Mouse (Mus musculus): ENCODE data around the gene Bpifb3.

Bpifb3 gene

DNA sequence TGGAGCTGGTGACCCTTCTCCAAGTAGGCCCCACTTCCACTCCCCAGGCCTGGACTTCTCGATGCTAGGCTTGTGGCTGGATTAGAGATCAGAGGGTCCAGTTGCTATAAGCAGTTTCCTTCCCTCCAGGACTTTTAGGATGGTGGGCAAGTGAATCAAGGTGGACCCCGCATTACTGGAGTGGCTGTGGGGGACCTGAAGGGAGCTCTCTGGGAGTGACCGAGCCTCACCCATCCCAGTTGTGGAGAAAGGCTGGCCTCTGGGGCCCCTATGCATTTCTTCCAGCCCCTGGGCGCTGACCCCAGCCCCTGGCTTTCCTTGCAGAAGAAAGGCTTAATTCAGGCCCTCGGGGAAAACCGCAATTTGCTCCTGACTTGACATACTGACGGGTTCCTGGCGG lies at the start of gene Bpifb3:
TSS of gene Bpifb3 (plus strand) at position 301 of the 400 bp plus-strand sequence.
- ChIA-PET CTCF (no interaction called here), POLR2A (no interaction called here)

DNA sequence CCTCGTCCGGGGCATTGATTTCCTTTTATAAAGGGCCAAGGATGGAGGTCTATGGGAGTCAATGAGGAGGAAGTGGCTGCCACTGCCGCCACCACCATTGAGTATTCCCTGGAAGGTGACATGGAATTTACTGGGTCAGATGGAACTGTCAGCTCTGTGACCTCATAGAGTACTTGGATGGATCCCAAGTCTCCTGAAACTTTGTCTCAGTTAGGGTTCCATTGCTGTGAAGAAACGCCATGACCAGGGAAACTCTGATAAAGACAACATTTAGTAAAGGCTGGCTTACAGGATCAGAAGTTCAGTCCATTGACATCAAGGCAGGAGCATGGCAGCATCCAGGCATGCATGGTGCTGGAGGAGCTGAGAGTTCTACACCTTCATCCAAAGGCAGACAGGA lies 47.0 kb upstream of the Bpifb3 start, which contains the start of gene Sun5:
TSS of gene Sun5 (minus strand) at position 101 of the 400 bp plus-strand sequence.
- ChIA-PET POLR2A (interaction anchor here in 1 of 4 experiments (0.6 kb wide), 1 partner anchor 219 kb away, joined by 3 read pairs; no protein-coding TSS in a partner anchor), CTCF (no interaction called here)

DNA sequence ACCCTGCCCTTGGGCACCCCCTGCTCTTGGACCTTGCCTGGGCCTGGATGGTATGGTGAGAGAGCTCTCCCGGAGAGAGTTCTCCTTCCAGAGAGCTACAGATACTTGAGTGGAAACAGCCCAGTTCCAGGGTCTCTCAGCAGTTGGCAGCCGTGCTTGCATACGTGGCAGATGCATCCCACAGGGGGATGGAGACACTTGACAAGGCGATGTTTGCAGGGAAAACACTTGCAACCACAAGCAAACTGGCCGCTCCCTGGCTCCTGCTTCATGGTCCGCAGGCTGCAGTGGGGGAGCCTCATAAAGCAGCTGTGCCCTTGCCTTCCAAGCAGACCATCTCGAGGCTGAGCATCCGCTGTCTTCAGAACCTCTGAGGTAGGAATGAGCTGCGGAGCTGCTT lies 43.3 kb upstream of the Bpifb3 start, which contains the start of gene Bpifb2:
TSS of gene Bpifb2 (plus strand) at position 301 of the 400 bp plus-strand sequence.
- ChIA-PET POLR2A (no interaction called here), CTCF (interaction anchor here in 1 of 4 experiments (0.7 kb wide), 1 partner anchor 1676 kb away, joined by 4 read pairs; no protein-coding TSS in a partner anchor)

DNA sequence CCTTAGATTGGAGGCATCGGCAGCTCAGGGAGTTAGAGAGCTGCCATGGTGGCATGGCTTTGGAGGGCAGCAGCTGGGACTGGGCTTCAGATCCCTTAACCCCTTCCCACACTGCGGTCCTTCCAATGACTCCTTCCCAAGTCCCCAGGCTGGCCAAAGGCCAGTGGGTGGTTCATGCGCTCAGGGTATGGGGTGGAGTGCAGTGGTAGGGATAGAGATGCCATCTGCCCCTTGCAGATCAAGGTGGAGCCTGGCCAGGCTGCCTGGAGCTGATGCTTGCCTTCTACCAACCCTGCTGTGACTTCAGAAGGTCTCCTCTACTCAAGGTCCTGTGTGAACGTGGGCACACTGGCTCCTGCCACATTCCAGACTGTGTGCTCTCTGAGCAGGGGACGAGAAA lies 18.9 kb upstream of the Bpifb3 start:
- ChIA-PET POLR2A (no interaction called here), CTCF (interaction anchor here in 1 of 4 experiments (2.1 kb wide), 1 partner anchor 54 kb away, joined by 5 read pairs; no protein-coding TSS in a partner anchor)

DNA sequence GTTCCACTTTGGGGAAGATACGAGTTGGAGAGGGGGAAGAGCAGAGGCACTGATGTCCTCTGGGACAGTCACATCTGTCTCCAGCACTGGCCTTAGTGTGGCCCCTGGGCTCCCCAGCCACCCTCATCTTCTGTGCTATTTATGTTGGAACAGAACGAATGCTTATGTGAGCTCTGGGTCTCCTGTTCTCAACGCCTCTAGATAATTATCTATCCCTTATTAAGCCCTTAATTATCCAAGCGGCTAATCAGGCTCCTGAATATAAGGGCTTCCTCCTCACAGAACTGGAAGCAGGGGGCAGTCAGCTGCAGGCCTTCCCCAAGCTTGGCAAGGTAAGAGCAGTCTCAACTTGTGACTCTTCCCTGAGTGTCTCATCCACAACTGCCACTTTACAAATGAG lies 17.9 kb upstream of the Bpifb3 start, which contains the start of gene Bpifb6:
TSS of gene Bpifb6 (plus strand) at position 301 of the 400 bp plus-strand sequence.
- ChIA-PET POLR2A (no interaction called here), CTCF (interaction anchor here in 1 of 4 experiments (2.1 kb wide), 1 partner anchor 53 kb away, joined by 5 read pairs; no protein-coding TSS in a partner anchor)

DNA sequence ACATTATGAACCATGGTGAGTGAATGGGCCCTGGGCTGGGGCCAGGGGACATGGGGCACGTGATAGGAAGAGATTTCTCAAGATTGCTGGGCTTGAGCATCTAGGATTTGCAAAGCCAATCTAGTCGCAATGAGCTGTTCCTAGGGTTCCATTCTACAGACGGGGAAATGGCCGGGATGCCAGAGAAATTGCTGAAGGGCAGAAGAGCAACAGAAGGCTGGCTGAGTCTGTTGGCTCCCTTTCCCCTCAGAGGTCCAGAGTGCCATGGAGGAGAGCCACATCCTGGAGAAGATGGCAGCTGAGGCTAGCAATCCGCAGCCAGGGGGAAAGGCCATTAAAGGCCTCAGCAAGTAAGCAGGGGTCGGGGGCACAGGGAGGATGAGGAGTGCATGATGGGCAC lies 15.3 kb upstream of the Bpifb3 start:
- ChIA-PET POLR2A (interaction anchor here in 1 of 4 experiments (1.5 kb wide), 1 partner anchor 17 kb away, joined by 3 read pairs; no protein-coding TSS in a partner anchor), CTCF (no interaction called here)

DNA sequence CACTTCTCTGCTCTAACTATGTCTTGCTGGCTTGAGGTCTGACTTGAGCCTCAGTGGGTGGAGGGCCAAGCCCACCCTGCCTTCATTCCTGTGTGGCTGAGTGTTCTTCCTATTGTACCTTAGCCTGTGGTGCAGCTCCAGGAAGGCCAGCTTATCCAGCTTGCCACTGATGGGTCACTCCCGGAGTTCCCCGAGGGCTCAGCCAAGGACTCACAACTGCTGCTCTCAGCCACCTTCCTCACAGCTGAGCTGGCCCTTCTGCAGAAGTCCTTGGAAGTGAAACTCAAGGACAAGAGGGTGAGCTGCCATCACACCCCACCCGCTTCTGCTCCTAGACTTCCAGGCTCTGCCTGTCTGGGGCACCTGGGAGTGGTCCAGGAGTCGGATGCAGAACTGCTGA lies 11.4 kb upstream of the Bpifb3 start:
- ChIA-PET CTCF (no interaction called here), POLR2A (no interaction called here)

DNA sequence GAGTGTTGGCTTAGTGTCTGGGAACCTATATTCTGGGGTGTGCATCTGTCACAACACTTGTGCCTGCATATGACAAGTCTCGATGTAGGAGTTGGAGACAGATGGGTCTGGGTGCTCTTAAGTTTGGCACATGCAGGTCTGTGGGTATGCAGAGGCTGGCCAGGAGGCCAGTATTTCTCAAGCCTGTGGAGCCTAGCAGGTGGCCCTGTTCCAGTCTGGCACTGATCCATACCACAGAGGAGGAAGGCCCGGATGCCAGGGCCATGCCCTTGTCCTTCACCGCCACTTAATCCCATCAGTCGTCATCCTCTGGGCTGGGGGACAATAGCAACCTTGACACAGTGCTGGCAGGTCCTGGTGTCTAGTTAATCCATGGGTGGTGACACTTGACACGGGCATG lies 3.9 kb upstream of the Bpifb3 start:
- ChIA-PET CTCF (no interaction called here), POLR2A (no interaction called here)

DNA sequence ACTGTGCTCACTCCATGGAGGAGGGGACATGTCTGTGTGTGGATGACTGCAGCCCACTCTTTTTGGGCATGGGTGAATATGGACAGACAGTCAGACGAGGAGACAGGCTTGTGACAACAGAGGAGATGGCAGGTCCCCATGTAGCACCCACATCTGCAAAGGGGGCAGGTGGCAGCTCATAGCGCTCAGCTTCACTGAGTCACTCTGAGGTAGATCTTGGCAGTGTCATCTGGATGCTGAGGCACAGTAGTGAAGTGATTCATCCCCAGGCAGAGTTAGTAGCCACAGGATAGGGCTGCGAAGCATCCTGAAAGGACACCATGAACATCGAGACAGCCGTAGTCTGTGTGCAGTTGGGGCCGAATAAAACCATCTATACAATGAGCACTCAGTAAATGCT lies 3.2 kb downstream of the Bpifb3 start:
- POLR2A ChIA-PET = no interaction called here
- CTCF ChIA-PET = interaction anchor here in 1 of 4 experiments (1.4 kb wide), 1 partner anchor 114 kb away, joined by 5 read pairs; no protein-coding TSS in a partner anchor

DNA sequence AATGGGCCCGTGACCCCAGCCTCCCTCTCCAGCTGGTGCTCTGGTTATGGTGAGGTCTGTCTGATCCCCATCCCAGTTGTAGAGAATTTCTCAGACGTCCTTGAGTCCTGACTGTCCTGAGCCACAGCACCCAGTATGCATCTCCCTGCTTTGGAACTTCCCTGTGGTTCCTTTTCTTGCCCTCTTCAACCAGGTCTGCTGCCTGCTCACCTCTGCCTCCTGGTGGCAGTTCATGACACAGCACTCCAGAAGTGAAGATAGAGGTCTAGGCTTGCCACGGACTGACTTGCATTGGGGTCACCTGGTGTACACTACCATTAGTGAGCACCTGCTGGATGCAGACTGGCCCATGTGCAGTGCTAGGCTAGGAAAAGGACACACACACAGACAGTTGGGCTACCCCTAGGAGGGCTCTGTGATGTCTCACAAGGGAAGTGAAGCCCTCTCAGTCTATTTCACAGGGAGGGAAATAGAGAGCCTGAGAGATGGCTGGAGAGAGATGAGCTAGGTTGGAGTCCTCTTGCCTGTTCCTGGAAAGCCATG lies 11.9 kb downstream of the Bpifb3 start:
- ChIA-PET POLR2A (interaction anchor here in 1 of 4 experiments (0.6 kb wide), 1 partner anchor 14 kb away, joined by 3 read pairs; no protein-coding TSS in a partner anchor), CTCF (interaction anchor here in 3 of 4 experiments (0.6 to 2.2 kb wide), 10 partner anchors 24 to 320 kb away, joined by 3 to 12 read pairs (median 6); no protein-coding TSS in a partner anchor)

DNA sequence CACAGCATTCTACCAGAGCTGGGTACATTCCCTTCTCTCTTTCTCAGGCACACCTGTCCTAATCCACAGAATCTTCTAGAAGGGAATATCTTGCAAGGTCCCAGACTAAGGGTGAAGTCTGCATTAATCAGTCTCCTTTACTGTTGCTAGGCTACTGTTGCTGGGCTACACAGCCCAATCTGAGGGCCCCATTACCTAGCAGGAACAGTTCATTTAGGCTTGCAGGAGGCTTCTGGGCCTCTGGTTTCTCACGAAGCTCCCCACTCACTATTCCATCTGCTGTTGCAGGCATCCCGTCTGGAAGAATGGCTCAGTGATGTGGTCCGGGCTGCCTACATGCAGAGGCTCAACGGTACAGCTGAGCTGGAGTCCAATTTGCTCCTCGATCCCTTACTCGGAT lies 13.1 kb downstream of the Bpifb3 start:
- ChIA-PET CTCF (interaction anchor here in 3 of 4 experiments (0.6 to 2.0 kb wide), 9 partner anchors 12 to 555 kb away, joined by 3 to 12 read pairs (median 6); no protein-coding TSS in a partner anchor), POLR2A (interaction anchor here in 2 of 4 experiments (0.6 to 0.9 kb wide), 2 partner anchors 23 to 193 kb away, joined by 3 read pairs; no protein-coding TSS in a partner anchor)

DNA sequence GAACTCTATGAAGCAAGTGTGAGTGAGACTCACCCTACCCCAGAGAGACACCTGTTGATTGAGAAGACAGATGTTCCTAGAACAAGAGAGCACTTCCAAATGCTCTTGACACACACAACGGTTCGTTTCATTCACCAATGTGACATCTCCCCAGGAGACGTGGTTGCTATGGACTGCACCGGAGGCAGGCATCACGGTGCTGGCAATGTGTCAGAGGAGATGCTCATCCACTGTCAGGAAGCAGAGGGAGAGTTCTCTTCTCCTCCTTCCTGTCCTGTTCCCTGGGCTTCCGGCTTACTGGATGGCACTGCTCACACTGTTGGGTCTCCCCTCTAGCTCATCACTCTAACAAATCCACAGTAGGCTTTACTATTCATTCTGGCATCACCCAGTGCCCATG lies 15.3 kb downstream of the Bpifb3 start:
- CTCF ChIA-PET = interaction anchor here in 2 of 4 experiments (0.9 to 1.3 kb wide), 3 partner anchors 11 to 434 kb away, joined by 3 to 4 read pairs (median 3); no protein-coding TSS in a partner anchor
- POLR2A ChIA-PET = interaction anchor here in 2 of 4 experiments (0.6 to 0.7 kb wide), 2 partner anchors 21 to 258 kb away, joined by 3 to 4 read pairs; no protein-coding TSS in a partner anchor

DNA sequence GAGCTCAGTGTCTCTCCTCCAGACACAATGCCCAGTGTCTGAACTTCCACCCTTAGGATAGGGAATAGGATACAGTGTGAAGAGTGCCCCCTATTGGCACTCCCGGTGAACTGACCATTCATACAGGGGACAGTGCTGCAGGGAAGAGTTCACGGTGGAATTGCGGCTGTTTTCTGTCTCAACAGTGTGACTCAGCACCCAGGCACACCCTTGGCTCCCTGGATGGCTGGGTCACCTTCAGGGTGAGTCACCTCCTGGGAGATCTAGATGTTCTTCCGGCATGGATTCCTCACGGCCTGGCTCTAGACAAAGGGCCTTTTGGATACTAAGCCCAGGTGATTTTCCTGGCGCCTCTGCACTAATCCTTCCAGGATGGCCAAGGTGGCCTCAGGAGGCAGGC lies 17.3 kb downstream of the Bpifb3 start:
- POLR2A ChIA-PET = interaction anchor here in 1 of 4 experiments (0.8 kb wide), 1 partner anchor 288 kb away, joined by 3 read pairs; the partner anchor contains the start of gene Bpifb5
- CTCF ChIA-PET = interaction anchor here in 2 of 4 experiments (0.5 to 1.2 kb wide), 4 partner anchors 16 to 238 kb away, joined by 3 to 4 read pairs (median 4); no protein-coding TSS in a partner anchor

DNA sequence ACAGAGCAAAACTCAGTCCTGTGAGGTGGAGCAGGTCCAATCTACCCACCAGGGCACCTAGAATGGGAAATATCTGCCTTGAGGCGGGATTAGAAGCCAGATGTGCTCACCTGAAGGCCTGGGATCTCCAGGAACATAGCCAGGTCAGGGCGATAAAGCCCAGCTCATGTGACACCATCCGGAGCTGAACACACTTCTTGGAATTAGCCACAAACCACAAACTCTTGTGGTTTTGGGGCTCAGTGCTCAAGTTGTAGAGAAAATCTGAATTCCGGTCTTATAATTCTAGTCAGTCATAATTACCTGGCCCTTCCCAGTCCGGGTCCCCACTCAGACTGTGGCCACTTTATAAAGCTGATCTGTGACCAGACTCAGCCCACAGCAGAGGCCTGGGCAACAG lies 19.8 kb downstream of the Bpifb3 start, which contains the start of gene Bpifb4:
TSS of gene Bpifb4 (plus strand) at position 370 of the 400 bp plus-strand sequence.
- ChIA-PET POLR2A (interaction anchor here in 1 of 4 experiments (1.1 kb wide), 1 partner anchor 10 kb away, joined by 3 read pairs; no protein-coding TSS in a partner anchor), CTCF (interaction anchor here in 1 of 4 experiments (0.7 to 1.5 kb wide), 3 partner anchors 10 to 390 kb away, joined by 3 to 4 read pairs (median 4); no protein-coding TSS in a partner anchor)

DNA sequence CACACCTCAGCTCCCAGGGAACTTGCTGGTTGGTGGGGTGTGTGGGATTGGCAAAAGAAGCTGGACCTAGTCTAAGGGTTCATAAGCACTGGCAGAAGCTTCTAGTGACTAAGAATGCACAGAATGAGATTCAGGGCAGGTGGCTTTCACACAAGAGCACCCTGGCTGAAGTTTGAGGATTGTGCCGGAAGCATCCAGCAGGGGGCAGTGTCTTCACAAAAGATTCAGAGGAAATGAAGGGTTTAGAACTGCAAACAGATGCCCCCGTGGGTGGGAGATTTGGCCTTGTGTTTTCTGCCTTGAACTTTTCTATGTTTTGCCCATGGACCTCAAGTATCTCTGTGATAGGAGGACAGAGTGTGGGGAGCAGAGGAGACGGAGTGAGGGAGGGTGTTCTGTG lies 25.5 kb downstream of the Bpifb3 start:
- POLR2A ChIA-PET = interaction anchor here in 3 of 4 experiments (0.6 to 1.4 kb wide), 3 partner anchors 10 to 1107 kb away, joined by 3 to 5 read pairs (median 4); no protein-coding TSS in a partner anchor

DNA sequence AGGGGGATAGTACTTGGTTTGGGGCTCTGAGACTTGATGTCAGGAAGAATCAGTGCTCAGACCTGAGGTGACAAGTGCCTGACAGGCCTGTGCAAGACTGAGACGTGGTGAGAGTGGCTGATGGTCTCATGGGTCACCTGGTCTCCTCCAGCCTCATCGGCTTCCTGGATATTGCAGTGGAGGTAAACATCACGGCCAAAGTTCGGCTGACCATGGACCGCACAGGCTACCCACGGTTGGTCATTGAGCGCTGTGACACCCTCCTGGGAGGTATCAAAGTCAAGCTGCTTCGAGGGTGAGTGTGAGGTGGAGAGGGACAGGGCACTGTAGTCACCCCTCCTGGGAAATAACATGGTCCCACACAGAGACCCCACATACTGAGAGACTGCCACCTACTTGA lies 26.5 kb downstream of the Bpifb3 start:
- POLR2A ChIA-PET = interaction anchor here in 2 of 4 experiments (0.5 to 0.7 kb wide), 2 partner anchors 14 to 65 kb away, joined by 3 read pairs; no protein-coding TSS in a partner anchor

More for the DNA sequence above, 25.5 kb downstream of the Bpifb3 start:
- CTCF ChIA-PET = interaction anchor here (0.5 to 4.2 kb wide), 24 partner anchors 10 to 1563 kb away, joined by 3 to 41 read pairs (median 3); no protein-coding TSS in a partner anchor

DNA sequence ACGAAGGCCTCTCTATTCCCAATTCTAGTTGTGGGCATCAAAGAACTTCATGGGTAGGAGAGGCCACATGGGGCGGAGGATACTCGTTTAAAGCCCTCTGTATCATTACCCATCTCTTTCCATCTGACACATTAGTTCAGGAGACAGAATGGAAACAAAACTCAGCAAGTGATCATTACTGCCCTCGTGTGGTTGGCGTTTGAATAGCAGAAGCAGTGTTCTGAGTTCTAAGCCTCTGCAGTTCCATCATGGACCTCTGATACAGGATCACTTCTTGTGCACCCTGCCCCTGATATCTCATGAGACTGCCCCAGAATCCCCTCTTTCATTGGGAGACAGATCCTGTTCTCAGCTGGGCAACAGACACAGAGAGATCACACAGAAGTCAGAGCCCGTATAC lies 34.9 kb downstream of the Bpifb3 start:
- CTCF ChIA-PET = interaction anchor here (0.6 to 3.7 kb wide), 22 partner anchors 8 to 443 kb away, joined by 3 to 41 read pairs (median 4); partner anchors contain the start of genes Bpifb1 (in 1 of the 4) and Bpifb6 (in 1 of the 4)
- POLR2A ChIA-PET = interaction anchor here in 1 of 4 experiments (1.3 to 1.5 kb wide), 2 partner anchors 10 to 342 kb away, joined by 3 read pairs; no protein-coding TSS in a partner anchor

More for the DNA sequence above, 26.5 kb downstream of the Bpifb3 start:
- CTCF ChIA-PET = interaction anchor here (0.7 to 4.2 kb wide), 9 partner anchors 8 to 666 kb away, joined by 3 to 41 read pairs (median 3); no protein-coding TSS in a partner anchor

DNA sequence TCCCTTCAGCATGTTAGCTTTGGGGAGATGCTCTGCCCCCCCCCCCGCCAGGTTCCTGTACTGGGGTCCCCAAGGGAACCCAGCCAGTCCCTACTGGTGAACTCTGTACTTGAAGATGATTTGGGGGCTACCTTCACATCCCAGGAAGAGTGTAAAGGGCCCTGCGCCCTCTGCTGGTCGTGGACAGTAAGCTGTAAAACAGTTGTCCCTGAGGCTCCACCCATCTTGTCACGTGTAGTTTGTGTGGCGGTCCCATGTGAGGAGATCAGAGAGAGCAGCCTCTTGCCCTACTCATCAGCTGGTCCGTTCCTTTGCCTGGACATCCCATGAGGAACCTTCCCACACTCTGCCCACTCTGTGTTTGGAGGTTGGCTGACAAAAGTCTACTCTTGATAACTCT lies 35.8 kb downstream of the Bpifb3 start:
- CTCF ChIA-PET = interaction anchor here (0.5 to 3.7 kb wide), 77 partner anchors 8 to 1955 kb away, joined by 3 to 41 read pairs (median 4); partner anchors contain the start of genes Bpifb5 (in 2 of the 4), Bpifa1 (in 1 of the 4), Bpifa5 (in 1 of the 4) and Bpifb1 (in 1 of the 4)

More for the DNA sequence above, 35.8 kb downstream of the Bpifb3 start:
- POLR2A ChIA-PET = interaction anchor here (0.6 to 1.5 kb wide), 7 partner anchors 10 to 827 kb away, joined by 3 to 5 read pairs (median 3); no protein-coding TSS in a partner anchor
